Mouse (Mus musculus) urinary bladder, postnatal 14 days (tissue): ENCODE data around the gene Mcfd2.
"Not testable (repeated sequence)": the region's sequence is repeated elsewhere in the genome, so short reads cannot be mapped to it uniquely, and the experiment has no call there.

ENCODE experiments used
- DNase-seq: peaks from one replicate; pipeline ENCODE4 v3.0.0; 2021; ENCODE audit warnings: low spot score

Mcfd2 gene

DNA sequence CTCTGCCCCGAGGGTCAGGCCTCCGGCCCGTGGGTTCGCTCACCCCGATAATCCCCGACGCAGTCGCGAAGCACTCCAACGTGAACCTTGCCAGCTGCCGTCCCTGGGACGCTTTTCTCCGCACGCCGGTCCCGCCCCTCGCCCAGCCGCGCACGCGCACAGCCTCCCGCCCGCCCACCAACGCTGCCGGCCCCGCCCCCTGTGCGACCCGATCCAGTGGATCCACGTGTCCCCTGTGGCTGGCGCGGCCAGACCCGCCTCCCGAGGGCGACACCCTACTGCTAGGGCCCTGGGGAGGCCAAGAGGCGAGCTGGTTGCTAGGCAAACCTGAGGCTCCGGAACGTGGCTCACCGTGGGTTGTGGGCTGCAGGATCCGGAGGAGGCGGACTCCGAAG lies at the start of gene Mcfd2:
Gene Mcfd2 (minus strand): TSS at position 144 of the 395 bp plus-strand sequence.
- DNase-seq = peak; percentile 96

- peak; percentile 92 for DNase-seq
Observed at GRCm38 (mm10) chr17:87315021-87315531, 49.3 kb upstream of the Mcfd2 start.

DNA sequence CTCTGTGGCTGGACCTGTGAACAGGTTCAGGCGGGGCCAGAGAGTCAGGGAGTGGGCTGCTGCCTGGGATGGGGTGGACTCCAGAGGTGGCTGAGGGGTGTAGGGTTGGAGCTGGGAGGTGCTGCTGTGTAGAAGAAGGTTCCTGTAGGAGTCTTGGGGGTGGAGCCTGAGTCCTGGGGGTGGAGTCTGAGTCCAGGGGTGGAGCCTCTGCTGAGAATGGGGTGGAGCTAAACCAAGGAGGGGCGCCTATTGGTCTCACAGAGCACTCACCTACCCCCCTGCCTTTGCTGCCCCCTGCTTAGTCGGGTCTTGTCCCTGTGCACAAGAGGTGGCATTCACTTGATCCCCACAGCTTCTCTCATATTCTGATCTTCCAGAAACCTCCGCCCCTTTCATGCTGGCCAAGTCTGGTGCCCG lies 48.8 kb upstream of the Mcfd2 start:
- DNase-seq = peak; percentile 39

DNA sequence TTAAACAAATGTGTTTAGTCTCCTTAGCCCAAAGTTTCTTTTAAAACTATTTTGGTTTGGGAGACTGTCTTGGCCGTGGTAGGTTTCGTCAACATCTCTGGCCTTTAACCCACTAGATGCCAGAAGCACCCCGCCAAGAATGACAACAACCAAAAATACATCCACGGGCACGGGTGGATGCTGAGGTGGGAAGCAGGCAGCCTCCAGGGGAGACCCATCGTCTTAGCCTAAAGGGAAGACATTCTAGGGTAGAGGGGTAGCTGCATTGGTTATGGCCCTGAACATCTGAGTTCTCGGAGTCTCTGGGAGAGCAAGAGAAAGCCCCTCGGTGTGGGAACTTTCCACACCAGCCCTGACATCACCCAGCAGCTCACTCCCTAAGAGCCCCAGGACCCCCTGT lies 48.4 kb upstream of the Mcfd2 start:
- DNase-seq = no peak

GRCm38 (mm10) chr17:87312924-87313870 lies 47.5 kb upstream of the Mcfd2 start:
- no peak for DNase-seq

GRCm38 (mm10) chr17:87312351-87312750 lies 46.6 kb upstream of the Mcfd2 start:
- DNase-seq = no peak

DNA sequence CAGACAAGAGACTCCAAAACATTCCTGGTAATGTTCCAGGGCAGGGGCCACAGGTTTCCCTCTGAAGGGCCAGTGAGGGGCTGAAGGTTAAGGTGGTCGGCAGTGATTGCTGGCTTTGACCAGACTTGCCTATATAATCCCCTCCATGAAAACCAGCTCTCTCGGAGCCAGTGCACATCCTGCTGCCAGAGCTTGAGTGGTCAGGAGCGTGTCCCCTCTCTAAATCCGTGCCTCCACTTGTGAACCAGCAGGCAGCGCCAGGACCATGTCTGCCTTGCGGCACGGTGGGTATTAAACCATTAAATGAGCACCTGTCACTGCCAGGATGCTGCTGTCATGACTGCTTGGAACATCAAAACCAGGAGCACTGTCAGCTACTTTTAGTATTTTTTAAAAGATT lies 44.8 kb upstream of the Mcfd2 start:
- DNase-seq = no peak

GRCm38 (mm10) chr17:87309073-87309788 lies 43.5 kb upstream of the Mcfd2 start:
- no peak for DNase-seq

DNA sequence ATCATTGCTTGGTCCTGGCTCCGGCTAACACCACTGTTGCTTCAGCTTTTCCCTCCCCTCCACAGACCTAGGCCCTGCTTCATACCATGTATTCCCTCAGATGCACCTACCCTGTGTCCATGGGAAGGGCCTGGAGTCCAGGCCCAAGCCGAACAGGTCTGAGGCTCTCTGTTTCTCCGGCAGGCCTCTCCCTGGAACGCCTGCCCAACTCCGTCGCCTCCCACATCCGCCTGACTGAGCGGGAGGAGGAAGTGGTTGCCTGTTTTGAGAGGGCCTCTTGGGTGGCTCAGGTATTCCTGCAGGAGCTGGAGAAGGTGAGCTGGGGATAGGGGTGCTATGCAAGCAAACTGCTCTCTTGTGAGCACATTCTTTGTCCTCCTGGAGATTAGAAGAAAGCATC lies 41.0 kb upstream of the Mcfd2 start:
- DNase-seq = peak; percentile 43

DNA sequence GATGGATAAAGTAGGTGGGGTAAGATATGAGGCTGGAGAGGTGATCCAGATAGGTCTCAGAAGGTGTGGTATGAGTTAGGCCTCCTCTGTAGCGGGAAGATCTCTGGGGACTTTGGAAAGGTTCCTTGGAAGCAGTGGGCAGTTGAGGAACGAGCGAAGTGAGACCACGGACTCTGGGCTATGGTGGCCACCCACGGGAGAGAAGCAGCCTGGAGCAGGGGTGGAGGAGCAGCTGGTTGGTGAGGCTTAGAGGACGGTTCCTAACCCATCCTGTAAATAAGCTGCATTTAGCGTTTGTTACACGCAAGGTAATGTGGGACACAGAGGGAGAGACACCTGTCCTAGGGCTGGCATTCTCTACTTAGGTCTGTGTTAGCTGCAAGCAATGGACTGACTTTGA lies 39.3 kb upstream of the Mcfd2 start:
- DNase-seq = no peak

DNA sequence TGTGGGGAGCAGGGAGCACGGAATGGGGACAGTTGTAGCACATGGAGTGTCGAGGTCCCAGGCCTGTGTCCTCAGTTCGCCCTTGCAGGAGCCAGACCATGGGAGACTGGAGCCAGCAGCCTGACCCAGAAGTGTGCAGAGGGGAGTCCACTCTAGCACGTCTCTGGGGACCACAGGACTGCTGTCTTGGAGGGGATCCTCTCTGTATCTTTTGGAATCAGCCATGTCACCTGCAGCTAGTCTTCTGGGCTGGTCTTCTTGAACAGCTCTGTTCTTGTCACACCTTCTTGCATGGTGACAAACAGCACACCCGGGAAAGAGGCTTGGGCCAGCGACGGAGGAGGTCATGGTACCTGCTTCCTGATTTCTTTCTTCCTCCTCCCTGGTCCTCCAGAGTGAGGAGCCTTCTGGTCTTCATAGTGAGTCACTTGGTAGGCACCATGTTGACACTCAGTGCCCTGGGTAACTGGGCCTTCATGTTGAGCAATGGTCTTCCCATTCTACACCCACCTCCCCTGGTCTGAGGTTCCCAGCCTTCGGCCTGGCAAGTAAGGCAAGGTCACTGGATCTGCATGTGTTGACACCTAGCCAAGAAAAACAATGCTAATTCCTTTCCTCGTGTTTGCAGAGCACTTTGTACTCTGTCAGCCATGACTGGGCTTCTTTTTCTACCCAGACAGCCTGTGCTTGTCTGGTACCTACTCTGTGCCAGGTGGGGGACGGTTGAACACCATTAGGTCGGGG lies 38.6 kb upstream of the Mcfd2 start:
- no peak for DNase-seq

DNA sequence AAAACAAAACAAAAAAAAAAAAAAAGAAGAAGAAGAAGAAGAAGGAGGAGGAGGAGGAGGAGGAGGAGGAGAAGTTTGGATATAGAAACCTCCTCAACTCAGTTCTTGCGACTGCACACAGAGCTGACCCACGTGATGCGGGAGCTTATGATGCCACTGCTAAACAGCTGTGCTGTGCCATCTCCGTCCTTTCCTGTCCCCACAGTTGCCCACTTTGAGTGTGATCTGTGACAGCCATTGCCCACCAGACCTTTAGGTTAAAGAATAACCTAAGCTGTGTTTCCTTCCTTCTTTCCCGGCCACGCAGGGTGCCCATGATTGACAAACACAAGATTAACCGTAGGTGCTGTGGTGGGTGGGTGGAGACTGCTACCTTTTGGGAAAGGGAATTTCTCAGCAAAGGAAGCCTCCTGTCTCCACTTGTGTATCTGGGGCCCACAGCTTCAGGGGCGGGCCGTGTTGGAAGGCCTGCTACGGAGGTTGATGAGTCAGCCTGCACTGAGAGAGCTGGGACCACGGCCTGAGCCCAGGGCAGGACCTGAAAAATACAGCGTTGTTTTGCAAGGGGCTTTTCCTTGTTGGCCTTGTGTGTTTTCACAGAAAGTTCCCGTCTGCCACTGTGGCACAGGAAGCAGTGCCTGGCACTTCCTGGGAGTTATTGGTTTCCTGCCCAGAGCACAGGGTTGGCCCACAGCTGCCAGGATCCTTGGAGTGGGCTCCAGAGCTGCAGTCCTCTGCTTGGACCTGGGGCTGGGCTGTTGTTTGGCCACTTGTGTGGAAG lies 36.5 kb upstream of the Mcfd2 start:
- DNase-seq = peak; percentile 60

DNA sequence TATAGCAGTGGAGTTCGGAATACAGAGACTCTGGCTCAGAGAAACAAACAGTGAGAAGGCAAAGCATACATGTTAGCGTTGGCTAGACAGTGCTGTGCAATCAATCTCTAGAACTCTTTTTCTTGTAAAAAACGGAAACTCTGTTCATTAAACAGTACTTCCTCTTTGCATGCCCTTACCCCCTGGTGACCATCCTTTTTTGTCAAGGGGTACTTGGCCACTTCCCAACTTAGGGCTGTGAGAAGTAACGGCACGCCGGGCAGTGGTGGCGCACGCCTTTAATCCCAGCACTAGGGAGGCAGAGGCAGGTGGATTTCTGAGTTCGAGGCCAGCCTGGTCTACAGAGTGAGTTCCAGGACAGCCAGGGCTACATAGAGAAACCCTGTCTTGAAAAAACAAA lies 35.9 kb upstream of the Mcfd2 start:
- not testable (repeated sequence) for DNase-seq

GRCm38 (mm10) chr17:87300340-87300739 lies 34.6 kb upstream of the Mcfd2 start:
- DNase-seq = no peak

DNA sequence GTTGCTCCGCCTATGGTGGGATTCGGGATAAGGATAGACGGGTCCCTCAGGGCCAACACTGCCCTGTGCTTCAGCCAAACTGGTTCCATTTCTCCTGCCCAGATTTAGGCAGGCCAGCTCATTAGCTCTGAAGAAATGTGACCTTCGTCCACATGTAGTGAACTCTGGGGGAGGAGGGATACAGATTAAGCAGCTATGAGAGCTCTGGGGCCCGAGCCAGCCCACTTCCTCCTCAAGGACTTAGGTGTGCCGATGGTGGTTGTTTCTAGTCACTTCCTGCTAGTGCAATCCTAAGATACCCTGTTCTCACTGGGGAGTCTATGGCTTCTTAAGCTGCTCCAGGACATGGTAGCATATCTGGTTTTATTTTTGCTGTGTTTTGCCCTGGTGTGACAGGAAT lies 33.2 kb upstream of the Mcfd2 start:
- no peak for DNase-seq

- not testable (repeated sequence) for DNase-seq
Observed at GRCm38 (mm10) chr17:87296701-87297100, 31.0 kb upstream of the Mcfd2 start.

DNA sequence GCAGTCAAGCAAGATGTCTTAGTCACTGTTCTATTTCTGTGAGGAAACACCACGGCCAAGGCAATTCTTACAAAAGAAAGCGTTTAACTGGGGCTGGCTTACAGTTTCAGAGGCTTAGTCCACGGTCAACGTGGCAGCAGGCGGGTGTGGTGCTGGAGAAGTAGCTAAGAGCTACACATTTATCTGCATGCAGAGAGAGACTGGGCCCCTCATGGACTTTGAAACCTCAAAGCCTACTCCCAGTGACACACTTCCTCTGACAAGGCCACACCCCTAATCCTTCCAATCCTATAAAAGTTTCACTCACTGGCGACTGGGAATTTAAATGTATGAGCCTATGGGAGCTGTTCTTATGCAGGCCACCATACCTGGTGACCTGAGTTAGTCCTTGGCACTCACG lies 30.0 kb upstream of the Mcfd2 start:
- no peak for DNase-seq

DNA sequence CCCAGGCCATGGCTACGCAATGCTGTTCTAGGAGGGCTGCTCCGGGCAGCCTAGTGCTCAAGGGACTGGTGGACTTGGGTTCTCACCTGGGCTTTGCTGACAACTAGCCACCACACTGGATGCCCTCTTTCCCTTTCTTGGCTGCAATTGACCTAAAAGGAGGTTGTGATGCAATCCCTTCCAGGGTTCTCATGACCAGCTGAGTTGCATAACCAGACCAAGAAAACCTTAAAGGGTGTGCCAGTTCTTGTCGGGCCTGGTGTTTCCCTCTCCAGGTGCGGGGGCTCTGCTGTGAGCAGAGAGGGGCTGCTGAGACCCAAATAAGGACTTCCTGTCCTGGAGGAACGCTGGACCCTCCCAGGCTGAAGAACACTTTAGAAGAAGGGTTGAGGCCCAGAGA lies 27.4 kb upstream of the Mcfd2 start:
- no peak for DNase-seq

- DNase-seq = no peak
Observed at GRCm38 (mm10) chr17:87291782-87292181, 26.0 kb upstream of the Mcfd2 start.

GRCm38 (mm10) chr17:87291037-87291436 lies 25.3 kb upstream of the Mcfd2 start:
- DNase-seq = no peak

- DNase-seq = no peak
Observed at GRCm38 (mm10) chr17:87289367-87289766, 23.6 kb upstream of the Mcfd2 start.
